Mouse (Mus musculus) T-helper 2 cell (primary cell): ENCODE data around the gene Nedd4.
"Not testable (repeated sequence)": the region's sequence is repeated elsewhere in the genome, so short reads cannot be mapped to it uniquely, and the experiment has no call there.

Experiments used
- in situ Hi-C: fragments of 300-600 bp; cut with MboI, MseI; formaldehyde crosslinking; loops from one replicate; pipeline ENCODE4 v1.15.1; 2025; ENCODE audit warnings: high pct_unique_total_duplicates

Nedd4 gene

DNA sequence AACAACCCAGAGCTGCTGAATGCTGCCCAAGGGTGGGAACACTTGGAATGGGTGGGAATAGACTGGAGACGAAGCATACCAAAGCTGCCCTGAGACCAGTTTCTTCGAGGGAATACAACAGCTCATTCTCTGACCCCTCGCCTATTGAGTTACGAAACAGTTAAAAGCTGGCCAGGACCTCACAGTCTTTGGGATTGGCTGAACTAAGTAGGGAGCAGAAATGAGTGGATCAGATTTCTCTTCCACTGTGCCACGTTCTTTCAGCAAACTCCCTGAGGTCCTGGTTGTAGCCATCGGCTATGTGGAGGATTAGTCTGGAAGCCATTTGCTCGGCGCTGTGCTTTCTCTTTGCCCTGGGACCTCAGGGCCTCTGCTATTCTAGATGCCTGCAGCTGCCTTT lies 9.2 kb upstream of the Nedd4 start:
- in situ Hi-C loops, result no loop called here

DNA sequence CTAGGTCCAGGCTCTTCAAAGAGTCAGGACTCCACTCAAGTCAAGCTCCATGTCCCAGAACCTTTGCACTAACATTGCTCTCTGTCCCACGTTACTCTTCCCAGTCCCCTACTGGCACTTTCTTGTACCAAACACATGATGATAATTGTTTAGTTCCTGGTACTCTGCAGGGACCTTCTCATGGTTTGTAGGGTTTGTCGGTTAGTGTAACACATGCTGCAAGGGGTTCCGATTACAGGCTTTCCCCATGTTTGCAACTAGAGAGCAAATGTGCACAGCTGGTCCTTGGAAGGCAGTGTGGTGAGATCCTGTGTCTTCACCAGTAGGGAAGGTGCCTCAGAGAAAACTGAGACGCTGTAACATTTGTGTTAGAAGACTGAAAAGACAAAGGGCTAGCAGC lies 8.6 kb upstream of the Nedd4 start:
- in situ Hi-C loops, result no loop called here

- in situ Hi-C loops, result no loop called here
Observed at GRCm38 (mm10) chr9:72654593-72655242, 7.4 kb upstream of the Nedd4 start.

- in situ Hi-C loops, result no loop called here
Observed at GRCm38 (mm10) chr9:72655602-72656001, 6.5 kb upstream of the Nedd4 start.

- in situ Hi-C loops, result no loop called here
Observed at GRCm38 (mm10) chr9:72656491-72656890, 5.7 kb upstream of the Nedd4 start.

- in situ Hi-C loops, result no loop called here
Observed at GRCm38 (mm10) chr9:72656940-72657339, 5.2 kb upstream of the Nedd4 start.

DNA sequence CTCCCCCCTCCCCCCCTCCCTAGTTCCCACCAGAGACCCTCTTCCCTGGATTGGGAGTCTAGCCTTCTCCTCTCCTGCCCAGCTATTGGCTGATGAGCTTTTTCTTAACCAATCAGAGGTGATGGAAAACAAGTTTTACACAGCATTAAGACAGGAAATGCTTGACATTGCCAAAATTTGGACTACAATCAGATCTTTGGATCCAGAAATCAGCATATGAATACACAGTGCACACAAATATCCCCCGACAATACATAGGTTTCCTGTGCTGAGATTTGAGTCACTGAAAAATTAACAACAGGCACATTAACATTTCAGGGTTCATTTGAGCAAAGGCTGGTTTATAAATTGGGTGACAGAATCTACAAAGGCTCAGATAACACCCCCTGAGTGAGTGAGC lies 4.5 kb upstream of the Nedd4 start:
- in situ Hi-C loops, result no loop called here

DNA sequence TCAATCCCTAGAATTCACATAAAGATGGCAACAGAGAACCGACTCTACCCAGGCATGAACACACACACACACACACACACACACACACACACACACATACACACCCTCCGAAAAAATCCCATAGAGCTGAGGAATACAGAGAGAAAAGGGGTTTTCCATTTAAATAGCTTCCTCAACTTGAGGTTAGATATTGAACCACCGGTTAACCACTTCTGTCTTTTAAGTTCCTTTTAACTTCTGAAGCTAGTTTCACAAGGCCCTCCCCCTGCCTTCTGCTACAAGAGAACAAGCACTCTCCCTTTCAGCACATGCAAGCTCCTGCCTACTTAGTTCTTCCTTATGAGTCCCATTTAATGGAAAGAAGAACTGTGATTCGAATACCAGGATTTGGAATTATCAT lies 2.0 kb upstream of the Nedd4 start:
- in situ Hi-C loops, result no loop called here

GRCm38 (mm10) chr9:72660911-72661310 lies 1.2 kb upstream of the Nedd4 start:
- in situ Hi-C loops, result no loop called here

DNA sequence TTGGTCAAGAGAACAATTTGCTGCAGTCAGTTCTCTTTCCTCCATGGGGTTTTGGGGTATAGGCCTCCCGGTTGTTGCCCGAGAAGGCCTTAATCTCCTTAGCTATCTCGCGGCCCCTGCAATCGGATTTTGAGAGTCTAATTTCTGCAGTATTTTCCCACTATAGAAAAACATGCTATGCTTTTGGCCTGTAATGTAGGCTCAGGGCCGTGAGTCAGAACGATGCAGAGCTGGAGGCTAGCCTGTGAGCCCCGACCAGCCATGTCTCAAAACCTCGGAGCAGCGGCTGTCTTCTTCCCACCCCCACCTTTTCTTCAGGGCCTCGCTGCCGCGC lies 618 bp upstream of the Nedd4 start:
- in situ Hi-C loops, result no loop called here

DNA sequence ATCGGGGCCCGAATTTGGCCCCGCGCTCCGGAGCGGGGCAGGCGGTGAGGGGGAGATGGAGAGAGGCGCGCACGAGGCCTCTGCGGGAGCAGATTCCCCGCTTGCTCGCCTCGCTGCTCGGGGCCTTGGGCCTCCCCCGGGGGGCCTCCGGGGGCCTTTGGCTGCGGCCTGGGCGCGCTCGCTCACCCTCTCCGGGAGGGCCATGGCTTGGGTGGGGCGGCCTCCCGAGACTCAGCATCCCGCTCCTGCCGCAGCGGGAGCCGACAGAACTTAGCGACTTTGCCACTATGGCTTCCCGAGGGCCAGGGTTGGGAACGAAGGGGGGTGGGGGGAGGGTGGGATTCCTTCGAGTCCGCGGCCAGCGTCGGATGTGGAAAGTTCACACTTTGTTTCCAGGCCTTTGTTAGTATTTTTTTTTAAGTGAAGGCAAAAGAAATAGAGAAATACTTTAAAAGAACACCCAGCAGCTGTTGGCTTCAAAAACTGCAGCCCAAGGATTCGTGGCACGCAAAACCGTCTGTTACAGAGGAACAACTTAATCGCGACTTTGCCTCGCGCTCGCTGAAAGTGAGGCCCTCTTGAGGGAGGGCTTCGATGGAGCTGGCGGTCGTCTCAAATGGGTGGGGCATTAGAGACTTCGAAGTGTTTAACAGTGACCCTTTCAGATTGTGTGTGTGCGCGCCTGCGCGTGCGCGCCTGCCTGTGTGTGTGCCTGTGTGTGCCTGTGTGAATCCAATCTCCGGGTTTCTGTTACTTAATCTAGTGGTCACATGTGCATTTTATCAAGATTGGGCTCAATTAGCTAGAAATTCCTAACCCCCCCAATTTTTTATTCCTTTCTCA lies 766 bp downstream of the Nedd4 start:
- in situ Hi-C loops, result no loop called here

- in situ Hi-C loops, result no loop called here
Observed at GRCm38 (mm10) chr9:72663534-72663918, 1.4 kb downstream of the Nedd4 start.

- in situ Hi-C loops, result no loop called here
Observed at GRCm38 (mm10) chr9:72664409-72665351, 2.5 kb downstream of the Nedd4 start.

GRCm38 (mm10) chr9:72665517-72665916 lies 3.4 kb downstream of the Nedd4 start:
- in situ Hi-C loops, result no loop called here

DNA sequence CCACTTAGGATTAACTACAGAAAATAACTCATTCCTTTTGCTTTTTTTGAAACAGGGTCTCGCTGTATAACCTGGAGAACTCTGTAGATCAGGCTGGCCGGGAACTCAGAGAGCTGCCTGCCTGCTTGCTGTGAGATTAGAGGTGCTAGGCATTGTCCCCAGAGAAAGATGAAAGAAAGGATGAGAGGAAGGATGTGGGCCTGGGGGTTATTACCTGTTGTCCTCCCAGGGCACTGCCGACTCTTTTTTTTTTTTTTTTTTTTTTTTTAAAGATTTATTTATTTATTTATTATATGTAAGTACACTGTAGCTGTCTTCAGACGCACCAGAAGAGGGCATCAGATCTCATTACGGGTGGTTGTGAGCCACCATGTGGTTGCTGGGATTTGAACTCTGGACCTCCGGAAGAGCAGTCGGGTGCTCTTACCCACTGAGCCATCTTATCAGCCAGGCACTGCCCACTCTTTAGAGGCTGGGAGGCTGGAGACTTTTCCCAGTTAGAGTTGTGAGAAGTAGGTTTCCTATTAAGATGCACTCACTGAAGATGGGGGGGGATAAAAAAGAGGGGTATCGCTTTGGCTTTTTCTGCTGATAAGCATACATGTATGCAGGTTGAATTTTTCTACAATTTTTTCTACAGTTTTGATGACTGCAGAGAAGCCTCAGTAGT lies 4.3 kb downstream of the Nedd4 start:
- in situ Hi-C loops, result not testable (repeated sequence)

DNA sequence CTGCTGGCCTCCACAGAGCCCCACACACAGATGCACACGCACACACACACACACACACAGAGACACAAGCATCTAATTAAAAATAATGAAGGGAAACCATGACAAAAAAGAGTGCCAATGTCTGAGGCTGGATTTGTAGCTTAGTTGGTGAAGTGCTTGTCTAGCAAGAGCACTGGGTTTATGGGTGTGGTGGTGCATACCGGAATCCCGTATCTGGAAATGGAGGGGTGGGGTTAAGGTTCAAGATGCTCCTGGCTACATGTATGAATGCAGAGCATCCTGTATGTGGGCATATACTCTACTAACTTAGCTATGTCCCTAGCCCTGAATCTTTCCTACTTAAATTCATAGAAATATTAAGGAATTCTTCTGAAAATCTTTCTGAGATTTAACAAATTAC lies 5.0 kb downstream of the Nedd4 start:
- in situ Hi-C loops, result no loop called here

DNA sequence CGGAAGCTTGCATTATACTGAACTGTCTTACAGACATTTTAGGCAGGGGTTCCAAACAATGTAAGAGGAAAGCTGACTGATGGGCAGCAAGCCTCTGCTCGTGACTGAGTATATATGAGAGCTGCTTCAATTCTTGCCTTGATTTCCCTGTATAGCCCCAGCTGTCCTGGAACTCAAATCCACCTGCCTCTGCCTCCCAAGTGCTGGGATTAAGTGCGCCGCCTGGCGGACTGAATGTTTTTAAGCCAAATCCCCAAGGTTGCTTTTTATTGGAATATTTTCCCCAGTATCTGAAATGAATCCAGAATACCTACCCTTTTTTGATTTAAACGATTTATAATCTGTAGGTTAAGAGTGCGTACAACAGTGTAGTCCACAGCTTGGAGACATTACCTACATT lies 7.2 kb downstream of the Nedd4 start:
- in situ Hi-C loops, result no loop called here

- in situ Hi-C loops, result no loop called here
Observed at GRCm38 (mm10) chr9:72672361-72672760, 10.2 kb downstream of the Nedd4 start.

- in situ Hi-C loops, result no loop called here
Observed at GRCm38 (mm10) chr9:72674957-72675744, 13.0 kb downstream of the Nedd4 start.

GRCm38 (mm10) chr9:72675745-72676200 lies 13.6 kb downstream of the Nedd4 start:
- in situ Hi-C loops, result no loop called here

GRCm38 (mm10) chr9:72677659-72678058 lies 15.5 kb downstream of the Nedd4 start:
- in situ Hi-C loops, result no loop called here
